Mouse (Mus musculus) kidney, adult 9 months (tissue): ENCODE data around the gene Ccdc146.
"Not testable (repeated sequence)": the region's sequence is repeated elsewhere in the genome, so short reads cannot be mapped to it uniquely, and the experiment has no call there.

Experiments
- DNase-seq: peaks from one replicate; pipeline ENCODE4 v3.0.0; 2022

The Ccdc146 gene

GRCm38 (mm10) chr5:21386432-21386831 is 38.0 kb downstream of the Ccdc146 start:
- no peak for DNase-seq

- no peak for DNase-seq
These were observed 39.5 kb downstream of the Ccdc146 start for GRCm38 (mm10) chr5:21384976-21385375.

- no peak for DNase-seq
These were observed 40.1 kb downstream of the Ccdc146 start for GRCm38 (mm10) chr5:21384252-21384960.

GRCm38 (mm10) chr5:21383392-21384251 is 40.9 kb downstream of the Ccdc146 start:
- no peak for DNase-seq

GRCm38 (mm10) chr5:21382678-21383077 is 41.8 kb downstream of the Ccdc146 start:
- DNase-seq: no peak

GRCm38 (mm10) chr5:21381986-21382385 is 42.5 kb downstream of the Ccdc146 start:
- no peak for DNase-seq

GRCm38 (mm10) chr5:21378397-21378796 is 46.1 kb downstream of the Ccdc146 start:
- no peak for DNase-seq

GRCm38 (mm10) chr5:21376935-21377334 is 47.5 kb downstream of the Ccdc146 start:
- DNase-seq: no peak

- DNase-seq: no peak
These were observed 51.3 kb downstream of the Ccdc146 start for GRCm38 (mm10) chr5:21373180-21373518.

GRCm38 (mm10) chr5:21372493-21373179 is 51.8 kb downstream of the Ccdc146 start, which contains the start of gene Fgl2:
Gene Fgl2, plus strand, starts transcription at chr5:21372642.
- DNase-seq: peak; percentile 23

- DNase-seq: no peak
These were observed 52.6 kb downstream of the Ccdc146 start for GRCm38 (mm10) chr5:21371920-21372319.

GRCm38 (mm10) chr5:21370218-21370947 is 54.1 kb downstream of the Ccdc146 start:
- DNase-seq: no peak

GRCm38 (mm10) chr5:21367514-21367913 is 57.0 kb downstream of the Ccdc146 start:
- DNase-seq: no peak

GRCm38 (mm10) chr5:21366338-21367053 is 58.0 kb downstream of the Ccdc146 start:
- DNase-seq: no peak

- DNase-seq: no peak
These were observed 61.1 kb downstream of the Ccdc146 start for GRCm38 (mm10) chr5:21363343-21363742.

GRCm38 (mm10) chr5:21358648-21359047 is 65.8 kb downstream of the Ccdc146 start:
- DNase-seq: no peak

GRCm38 (mm10) chr5:21351678-21352077 is 72.8 kb downstream of the Ccdc146 start:
- DNase-seq: no peak

GRCm38 (mm10) chr5:21348366-21348765 is 76.1 kb downstream of the Ccdc146 start:
- no peak for DNase-seq

GRCm38 (mm10) chr5:21342265-21342664 is 82.2 kb downstream of the Ccdc146 start:
- not testable (repeated sequence) for DNase-seq

- no peak for DNase-seq
These were observed 92.4 kb downstream of the Ccdc146 start for GRCm38 (mm10) chr5:21332119-21332518.

- peak; percentile 13 for DNase-seq
These were observed 92.8 kb downstream of the Ccdc146 start for GRCm38 (mm10) chr5:21331656-21332055.
